ENCODE assay signal across 10 mouse cellular contexts in the genomic region with DNA sequence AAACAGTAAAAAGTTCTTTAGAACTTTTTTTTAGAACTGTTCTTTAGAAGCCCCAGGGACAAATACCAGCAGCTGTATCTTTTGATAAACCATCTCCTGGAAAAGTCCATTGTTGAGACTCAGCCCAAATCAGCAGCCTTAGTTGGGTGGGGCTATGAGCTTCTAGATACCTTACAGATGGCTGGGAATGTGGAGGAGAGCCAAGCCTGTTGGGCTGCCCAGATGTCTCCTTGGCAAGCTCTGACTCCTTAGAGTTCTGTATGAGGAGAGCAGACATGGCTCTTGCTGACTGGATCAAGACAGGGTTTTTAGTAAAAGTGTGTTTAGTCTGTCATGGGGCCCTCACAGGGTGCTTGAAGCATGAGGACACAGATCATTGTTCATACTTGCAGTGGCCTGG. TPM values are rescaled to one million over a fixed set of nuclear protein-coding genes. Genes with fewer than 3 reads are reported as not detected.
DNase-seq lines count a peak whose midpoint lies in the region; ATAC-seq and TF ChIP-seq lines count a peak whose summit lies in the region.
"Had no signal": no experiment of that assay in that cellular context is flagged by ENCODE, and none has a peak within 500 bp of the region (broad histone marks: within the 10 kb centered on the region; RNA-seq: fewer than 3 reads in every experiment).

No protein-coding gene starts in this region.

- no peaks in the 10 kb centered on the region for H3K27me3 ChIP-seq in heart, embryonic 10.5 days (ENCODE audit: insufficient read depth, poor library complexity, severe bottlenecking)
- no peaks in the 10 kb centered on the region for H3K27me3 ChIP-seq in stomach, embryonic 14.5 days (ENCODE audit: control insufficient read depth, insufficient read depth, low read length)
- H3K27me3 ChIP-seq in stomach, postnatal 0 days (ENCODE audit: control insufficient read depth, insufficient read depth, low read length) = no peaks in the 10 kb centered on the region

- TF ChIP-seq CTCF in stomach, postnatal 0 days (IDR thresholded peaks at IDR 0.05; ENCODE audit: low read depth) = no peak

- H3K36me3 ChIP-seq in heart, embryonic 10.5 days = no peaks in the 10 kb centered on the region
- no peaks in the 10 kb centered on the region for H3K36me3 ChIP-seq in stomach, embryonic 14.5 days (ENCODE audit: control insufficient read depth, insufficient read depth, low read length)
- H3K36me3 ChIP-seq in stomach, postnatal 0 days (ENCODE audit: control insufficient read depth, insufficient read depth, low read length) = no peaks in the 10 kb centered on the region

- no peaks in the 10 kb centered on the region for H3K4me1 ChIP-seq in heart, embryonic 10.5 days
- no peaks in the 10 kb centered on the region for H3K4me1 ChIP-seq in stomach, embryonic 14.5 days (ENCODE audit: control insufficient read depth, insufficient read depth, low read length)
- H3K4me1 ChIP-seq in stomach, postnatal 0 days (replicated peaks; ENCODE audit: control insufficient read depth, insufficient read depth) = no peaks in the 10 kb centered on the region

- intact Hi-C loops in heart, postnatal 14 days (cut with DNase I) = no loop called here
- intact Hi-C loops in left cerebral cortex, postnatal 10 days (cut with DNase I) = no loop called here

- peak; percentile 53; the same call in 1 of the 2 replicates for ATAC-seq in stomach, embryonic 14.5 days (ENCODE audit: insufficient number of reproducible peaks, insufficient read depth, low FRiP score, low read depth)
- ATAC-seq in stomach, postnatal 0 days (ENCODE audit: low FRiP score, low TSS enrichment) = no peak
- ATAC-seq: activated CD4-positive, CD25-positive, alpha-beta regulatory T cell, adult 4 months; hindbrain, embryonic 16.5 days had no signal

- no peak overlapping the region for H3K4me2 ChIP-seq in stomach, embryonic 14.5 days (replicated peaks; ENCODE audit: low read depth, low read length)
- H3K4me2 ChIP-seq in stomach, postnatal 0 days (replicated peaks; ENCODE audit: low read depth) = no peak overlapping the region

- no peak overlapping the region for H3K4me3 ChIP-seq in heart, embryonic 10.5 days
- H3K4me3 ChIP-seq in stomach, embryonic 14.5 days (ENCODE audit: low read depth, low read length) = no peak overlapping the region
- no peak overlapping the region for H3K4me3 ChIP-seq in stomach, postnatal 0 days (ENCODE audit: low read depth, low read length)
- H3K4me3 ChIP-seq: myocyte had no signal

- peak; percentile 31 to 45 for DNase-seq in heart, postnatal 14 days
- DNase-seq in heart, embryonic 10.5 days (ENCODE audit: low spot score) = no peak
- no peak for DNase-seq in stomach, postnatal 0 days (ENCODE audit: low spot score)
- DNase-seq in left cerebral cortex, postnatal 10 days (ENCODE audit: extremely low spot score in 1 of 2, low spot score in 2 of 2) = peak; percentile 25 to 33
- no peak for DNase-seq in kidney, adult 18-20 months
- DNase-seq in thymus, adult 18-20 months = no peak

- H3K9ac ChIP-seq in stomach, embryonic 14.5 days (replicated peaks; ENCODE audit: low read depth, low read length) = no peak overlapping the region
- H3K9ac ChIP-seq in stomach, postnatal 0 days (ENCODE audit: low read length) = no peak overlapping the region

- no peaks in the 10 kb centered on the region for H3K9me3 ChIP-seq in heart, embryonic 10.5 days
- H3K9me3 ChIP-seq in stomach, embryonic 14.5 days (ENCODE audit: control insufficient read depth, low read depth, low read length) = no peaks in the 10 kb centered on the region
- H3K9me3 ChIP-seq in stomach, postnatal 0 days (ENCODE audit: control insufficient read depth, low read length) = no peaks in the 10 kb centered on the region

- H3K27ac ChIP-seq in heart, embryonic 10.5 days = no peak overlapping the region
- H3K27ac ChIP-seq in stomach, embryonic 14.5 days (ENCODE audit: low read length) = no peak overlapping the region
- no peak overlapping the region for H3K27ac ChIP-seq in stomach, postnatal 0 days (replicated peaks)

- no peak for TF ChIP-seq EP300 in stomach, postnatal 0 days (optimal IDR thresholded peaks at IDR 0.05)

RNA-seq across cellular contexts. Expression of a gene that starts 53.8 kb away (rescaled TPM):
- not detected for total RNA-seq in heart, postnatal 14 days (2021)
- polyA plus RNA-seq in heart, embryonic 10.5 days (2016; fragmentation: Nextera tagmentation; extraction: Ambion mirVana) = 0.25 and 1.4 TPM in 2 replicates
- 0.90 and 0.93 TPM in 2 replicates for polyA plus RNA-seq in stomach, embryonic 14.5 days (2014; fragmentation: Nextera tagmentation; extraction: Ambion mirVana)
- 0.18 and 0.19 TPM in 2 replicates for polyA plus RNA-seq in stomach, postnatal 0 days (2015; fragmentation: Nextera tagmentation; extraction: Ambion mirVana)
- total RNA-seq in left cerebral cortex, postnatal 10 days (2021) = 10 to 100 TPM; 18.7 to 23.4 TPM
- polyA plus RNA-seq: activated CD4-positive, CD25-positive, alpha-beta regulatory T cell, adult 4 months; myocyte had no signal

Comparison
In these comparisons a context has a peak if more than half of its experiments do, and no peak if none do; other contexts are left out.
1. DNase-seq: peak in heart, postnatal 14 days (2 of 2) and left cerebral cortex, postnatal 10 days (2 of 2); none in heart, embryonic 10.5 days (single experiment), stomach, postnatal 0 days (single experiment), kidney, adult 18-20 months (single experiment) and thymus, adult 18-20 months (0 of 2).